Mouse (Mus musculus): ENCODE results near the gene Jpt1. TPM values are rescaled to one million over a fixed set of nuclear protein-coding genes. Genes with fewer than 3 reads are reported as not detected.

The Jpt1 gene
- polyA plus RNA-seq, 1 experiment: 163 TPM

- H3K9ac ChIP-seq (ENCODE audit: low read depth, poor library complexity, severe bottlenecking): no peak overlapping the region
- H3K4me1 ChIP-seq (ENCODE audit: control insufficient read depth, insufficient read depth, low read length): peaks cover 17% of the 10 kb centered on the region
- H3K27ac ChIP-seq (ENCODE audit: insufficient read depth, low read length): no peak overlapping the region
- H3K27me3 ChIP-seq (ENCODE audit: control insufficient read depth, insufficient read depth, low read length, poor library complexity, severe bottlenecking): no peaks in the 10 kb centered on the region
- H3K36me3 ChIP-seq (ENCODE audit: control insufficient read depth, insufficient read depth, low read length, poor library complexity, severe bottlenecking): no peaks in the 10 kb centered on the region
- no peak overlapping the region for H3K4me3 ChIP-seq (ENCODE audit: low read depth, low read length)
- no peaks in the 10 kb centered on the region for H3K9me3 ChIP-seq (replicated peaks; ENCODE audit: control insufficient read depth, insufficient read depth, low read length, poor library complexity, severe bottlenecking)
- TF ChIP-seq CTCF (IDR thresholded peaks at IDR 0.05; ENCODE audit: low read depth, low read length) (no peak), EP300 (IDR thresholded peaks at IDR 0.05; ENCODE audit: insufficient read depth, low read depth, low read length) (no peak), POLR2A (IDR thresholded peaks at IDR 0.05; ENCODE audit: insufficient read depth, low read length) (no peak)
Measured at GRCm38 (mm10) chr11:115464851-115465250, 49.3 kb downstream of the Jpt1 start.

GRCm38 (mm10) chr11:115463397-115463796 lies 50.8 kb downstream of the Jpt1 start:
- no peak overlapping the region for H3K4me3 ChIP-seq (ENCODE audit: low read depth, low read length)

DNA sequence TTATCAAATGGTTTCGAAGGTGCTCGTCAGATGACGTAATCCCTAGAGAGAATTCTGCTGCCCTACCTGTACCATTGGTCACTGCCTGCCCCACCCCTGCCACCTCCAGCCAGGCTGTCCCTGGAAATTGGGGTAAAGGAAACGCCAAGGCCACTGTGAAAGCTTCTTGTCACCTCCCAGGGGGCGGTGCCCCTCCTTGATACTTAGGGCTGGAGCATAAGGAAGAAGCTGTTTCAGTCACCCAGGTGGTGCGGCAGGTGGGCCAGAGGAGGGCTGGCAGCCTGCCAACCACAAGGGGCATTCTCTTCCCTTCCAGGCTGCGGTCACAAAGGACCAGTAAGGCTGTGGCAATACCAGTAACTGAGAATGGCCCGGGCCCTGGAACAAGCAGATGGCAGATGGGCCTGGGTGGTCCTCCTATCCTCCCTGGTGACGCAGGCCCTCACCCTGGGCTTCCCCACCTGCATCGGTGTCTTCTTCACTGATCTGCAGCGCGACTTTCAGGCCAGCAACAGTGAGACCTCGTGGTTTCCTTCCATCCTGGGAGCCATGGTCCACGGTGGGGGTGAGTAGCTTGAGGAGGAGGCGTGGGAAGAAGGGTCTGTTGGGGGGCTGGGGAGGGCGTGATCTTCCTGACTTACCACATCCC lies 51.8 kb downstream of the Jpt1 start, which contains the start of gene Slc16a5:
Gene Slc16a5, plus strand, starts transcription at position 232 of the 649 bp plus-strand sequence.
- Histone ChIP-seq H3K27me3 (ENCODE audit: control insufficient read depth, insufficient read depth, low read length, poor library complexity, severe bottlenecking) (no peaks in the 10 kb centered on the region), H3K4me1 (ENCODE audit: control insufficient read depth, insufficient read depth, low read length) (peaks cover 17% of the 10 kb centered on the region), H3K9me3 (replicated peaks; ENCODE audit: control insufficient read depth, insufficient read depth, low read length, poor library complexity, severe bottlenecking) (no peaks in the 10 kb centered on the region), H3K36me3 (ENCODE audit: control insufficient read depth, insufficient read depth, low read length, poor library complexity, severe bottlenecking) (no peaks in the 10 kb centered on the region), H3K9ac (ENCODE audit: low read depth, poor library complexity, severe bottlenecking) (no peak within 1 kb of the TSS), H3K4me3 (ENCODE audit: low read depth, low read length) (no peak within 1 kb of the TSS), H3K27ac (ENCODE audit: insufficient read depth, low read length) (no peak within 1 kb of the TSS)
- no peak for TF ChIP-seq EP300 (IDR thresholded peaks at IDR 0.05; ENCODE audit: insufficient read depth, low read depth, low read length)
- TF ChIP-seq CTCF (IDR thresholded peaks at IDR 0.05; ENCODE audit: low read depth, low read length): no peak
- no peak for TF ChIP-seq POLR2A (IDR thresholded peaks at IDR 0.05; ENCODE audit: insufficient read depth, low read length)

More at GRCm38 (mm10) chr11:115463397-115463796, 50.8 kb downstream of the Jpt1 start:
- no peak overlapping the region for H3K9ac ChIP-seq (ENCODE audit: low read depth, poor library complexity, severe bottlenecking)
- peaks cover 17% of the 10 kb centered on the region for H3K4me1 ChIP-seq (ENCODE audit: control insufficient read depth, insufficient read depth, low read length)
- no peaks in the 10 kb centered on the region for H3K36me3 ChIP-seq (ENCODE audit: control insufficient read depth, insufficient read depth, low read length, poor library complexity, severe bottlenecking)
- TF ChIP-seq CTCF (IDR thresholded peaks at IDR 0.05; ENCODE audit: low read depth, low read length) (no peak), EP300 (IDR thresholded peaks at IDR 0.05; ENCODE audit: insufficient read depth, low read depth, low read length) (peak; percentile 79; the same call in 1 of the 2 replicates), POLR2A (IDR thresholded peaks at IDR 0.05; ENCODE audit: insufficient read depth, low read length) (no peak)
- no peaks in the 10 kb centered on the region for H3K27me3 ChIP-seq (ENCODE audit: control insufficient read depth, insufficient read depth, low read length, poor library complexity, severe bottlenecking)
- no peak overlapping the region for H3K27ac ChIP-seq (ENCODE audit: insufficient read depth, low read length)
- no peaks in the 10 kb centered on the region for H3K9me3 ChIP-seq (replicated peaks; ENCODE audit: control insufficient read depth, insufficient read depth, low read length, poor library complexity, severe bottlenecking)

- Histone ChIP-seq H3K9ac (ENCODE audit: low read depth, poor library complexity, severe bottlenecking) (no peak overlapping the region), H3K36me3 (ENCODE audit: control insufficient read depth, insufficient read depth, low read length, poor library complexity, severe bottlenecking) (no peaks in the 10 kb centered on the region)
Measured at GRCm38 (mm10) chr11:115461846-115462242, 52.3 kb downstream of the Jpt1 start.

DNA sequence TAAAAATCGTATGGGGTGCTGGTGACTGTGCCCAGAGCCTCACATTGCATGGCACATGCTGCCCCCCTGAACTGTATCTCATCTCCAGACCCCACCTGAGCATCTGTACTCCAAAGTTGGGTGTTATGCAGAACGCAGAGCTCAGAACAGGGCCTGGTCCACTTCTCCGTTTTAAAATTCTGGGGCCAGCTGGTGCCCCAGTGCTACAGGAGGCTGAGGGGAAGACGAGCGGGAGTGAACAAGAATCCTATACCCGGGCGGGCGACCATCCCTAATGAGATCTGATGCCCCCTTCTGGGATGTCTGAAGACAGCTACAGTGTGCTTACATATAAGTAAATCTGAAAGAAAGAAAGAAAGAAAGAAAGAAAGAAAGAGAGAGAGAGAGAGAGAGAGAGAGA lies 53.2 kb downstream of the Jpt1 start:
- Histone ChIP-seq H3K9me3 (replicated peaks; ENCODE audit: control insufficient read depth, insufficient read depth, low read length, poor library complexity, severe bottlenecking) (no peaks in the 10 kb centered on the region), H3K4me3 (ENCODE audit: low read depth, low read length) (no peak overlapping the region), H3K36me3 (ENCODE audit: control insufficient read depth, insufficient read depth, low read length, poor library complexity, severe bottlenecking) (no peaks in the 10 kb centered on the region), H3K27me3 (ENCODE audit: control insufficient read depth, insufficient read depth, low read length, poor library complexity, severe bottlenecking) (no peaks in the 10 kb centered on the region), H3K4me1 (ENCODE audit: control insufficient read depth, insufficient read depth, low read length) (peaks cover 17% of the 10 kb centered on the region), H3K27ac (ENCODE audit: insufficient read depth, low read length) (no peak overlapping the region), H3K9ac (ENCODE audit: low read depth, poor library complexity, severe bottlenecking) (no peak overlapping the region)
- TF ChIP-seq POLR2A (IDR thresholded peaks at IDR 0.05; ENCODE audit: insufficient read depth, low read length) (no peak), CTCF (IDR thresholded peaks at IDR 0.05; ENCODE audit: low read depth, low read length) (no peak), EP300 (IDR thresholded peaks at IDR 0.05; ENCODE audit: insufficient read depth, low read depth, low read length) (no peak)

More at GRCm38 (mm10) chr11:115461846-115462242, 52.3 kb downstream of the Jpt1 start:
- no peak overlapping the region for H3K4me3 ChIP-seq (ENCODE audit: low read depth, low read length)
- H3K9me3 ChIP-seq (replicated peaks; ENCODE audit: control insufficient read depth, insufficient read depth, low read length, poor library complexity, severe bottlenecking): no peaks in the 10 kb centered on the region
- TF ChIP-seq CTCF (IDR thresholded peaks at IDR 0.05; ENCODE audit: low read depth, low read length) (no peak), POLR2A (IDR thresholded peaks at IDR 0.05; ENCODE audit: insufficient read depth, low read length) (no peak), EP300 (IDR thresholded peaks at IDR 0.05; ENCODE audit: insufficient read depth, low read depth, low read length) (no peak)
- H3K4me1 ChIP-seq (ENCODE audit: control insufficient read depth, insufficient read depth, low read length): peaks cover 17% of the 10 kb centered on the region
- H3K27ac ChIP-seq (ENCODE audit: insufficient read depth, low read length): no peak overlapping the region
- H3K27me3 ChIP-seq (ENCODE audit: control insufficient read depth, insufficient read depth, low read length, poor library complexity, severe bottlenecking): no peaks in the 10 kb centered on the region

GRCm38 (mm10) chr11:115457405-115457804 lies 56.8 kb downstream of the Jpt1 start:
- Histone ChIP-seq H3K9ac (ENCODE audit: low read depth, poor library complexity, severe bottlenecking) (no peak overlapping the region), H3K36me3 (ENCODE audit: control insufficient read depth, insufficient read depth, low read length, poor library complexity, severe bottlenecking) (no peaks in the 10 kb centered on the region), H3K27ac (ENCODE audit: insufficient read depth, low read length) (no peak overlapping the region), H3K4me3 (ENCODE audit: low read depth, low read length) (no peak overlapping the region), H3K4me1 (ENCODE audit: control insufficient read depth, insufficient read depth, low read length) (peaks cover 3% of the 10 kb centered on the region), H3K9me3 (replicated peaks; ENCODE audit: control insufficient read depth, insufficient read depth, low read length, poor library complexity, severe bottlenecking) (no peaks in the 10 kb centered on the region), H3K27me3 (ENCODE audit: control insufficient read depth, insufficient read depth, low read length, poor library complexity, severe bottlenecking) (no peaks in the 10 kb centered on the region)
- TF ChIP-seq EP300 (IDR thresholded peaks at IDR 0.05; ENCODE audit: insufficient read depth, low read depth, low read length): no peak
- TF ChIP-seq POLR2A (IDR thresholded peaks at IDR 0.05; ENCODE audit: insufficient read depth, low read length): no peak
- TF ChIP-seq CTCF (IDR thresholded peaks at IDR 0.05; ENCODE audit: low read depth, low read length): no peak
